In the genomic region with DNA sequence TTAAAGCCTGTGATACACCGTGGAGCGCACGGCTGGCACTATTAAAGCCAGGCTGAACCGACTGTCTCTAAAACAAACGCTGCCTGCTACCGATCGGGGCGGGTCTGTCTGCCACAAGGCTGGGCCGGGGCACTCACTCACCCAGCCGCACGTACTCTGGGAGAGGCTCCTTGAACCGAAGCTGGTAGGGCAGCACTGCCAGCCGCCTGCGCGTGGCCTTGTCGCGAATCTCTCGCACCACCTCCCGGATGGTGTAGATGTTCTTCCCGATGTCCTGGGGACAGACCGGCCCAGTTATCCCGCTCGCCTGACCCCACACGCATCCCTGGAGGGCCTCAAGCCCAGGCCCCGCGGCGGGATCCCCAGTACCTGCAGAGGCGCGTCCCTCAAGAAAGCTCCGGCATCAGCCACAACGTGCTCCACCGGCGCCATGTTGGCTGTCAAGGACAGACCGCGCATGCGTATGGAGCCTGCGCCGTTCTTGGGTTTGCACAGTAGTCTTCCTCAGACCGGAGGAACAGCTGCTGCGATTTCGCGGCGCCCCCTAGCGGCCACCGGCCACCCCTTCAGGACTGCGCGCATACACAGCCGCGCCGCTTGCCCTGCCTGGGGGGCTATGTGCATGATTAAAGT, we compare ENCODE assay signal across 7 mouse cellular contexts. TPM values are rescaled to one million over a fixed set of nuclear protein-coding genes. Genes with fewer than 3 reads are reported as not detected.
DNase-seq lines count a peak whose midpoint lies in the region; ATAC-seq lines count a peak whose summit lies in the region.

Gene Nob1, minus strand, starts transcription at position 455 of the 633 bp plus-strand sequence.

- peak within 1 kb of the TSS; percentile 85 for H3K4me3 ChIP-seq in intestine, embryonic 15.5 days (replicated peaks)
- peak within 1 kb of the TSS; percentile 98 for H3K4me3 ChIP-seq in midbrain, embryonic 10.5 days

- under 1% methylated on average over 50 of the region's 50 CpGs for WGBS in intestine, embryonic 15.5 days
- whole genome bisulfite sequencing in midbrain, embryonic 10.5 days = under 1% methylated on average over 50 of the region's 50 CpGs

- DNase-seq in adrenal gland, adult 18-20 months (ENCODE audit: low spot score in 2 of 2) = peak; percentile 98 to 99
- DNase-seq in embryo, embryonic 11 days = peak; percentile 98
- peak; percentile 96 to 97 for DNase-seq in gastrocnemius, postnatal 36 days
- DNase-seq in left cerebral cortex, postnatal 25 days (ENCODE audit: low spot score in 2 of 2) = peak; percentile 97 to 98
- DNase-seq in midbrain, embryonic 10.5 days (ENCODE audit: low spot score) = peak; percentile 97
- peak; percentile 99 for DNase-seq in right cerebral cortex, postnatal 4 days

- H3K27me3 ChIP-seq in intestine, embryonic 15.5 days (replicated peaks) = no peaks in the 10 kb centered on the region
- no peaks in the 10 kb centered on the region for H3K27me3 ChIP-seq in midbrain, embryonic 10.5 days (ENCODE audit: low read depth, poor library complexity, severe bottlenecking)

- peak; percentile 99 for ATAC-seq in intestine, embryonic 15.5 days

- peak within 1 kb of the TSS; percentile 72 for H3K27ac ChIP-seq in intestine, embryonic 15.5 days
- H3K27ac ChIP-seq in midbrain, embryonic 10.5 days (replicated peaks) = peak within 1 kb of the TSS; percentile 91

- H3K9me3 ChIP-seq in intestine, embryonic 15.5 days = no peaks in the 10 kb centered on the region
- H3K9me3 ChIP-seq in midbrain, embryonic 10.5 days (replicated peaks) = no peaks in the 10 kb centered on the region

- peaks cover 10% of the 10 kb centered on the region; the same call in 1 of the 2 replicates for H3K36me3 ChIP-seq in intestine, embryonic 15.5 days
- peaks cover 39% of the 10 kb centered on the region for H3K36me3 ChIP-seq in midbrain, embryonic 10.5 days

- peak within 1 kb of the TSS; percentile 91 for H3K9ac ChIP-seq in intestine, embryonic 15.5 days

- peak within 1 kb of the TSS; percentile 66 for H3K4me2 ChIP-seq in intestine, embryonic 15.5 days (replicated peaks)

- peaks cover 8% of the 10 kb centered on the region for H3K4me1 ChIP-seq in intestine, embryonic 15.5 days (replicated peaks)
- peaks cover 18% of the 10 kb centered on the region for H3K4me1 ChIP-seq in midbrain, embryonic 10.5 days

- intact Hi-C loops in gastrocnemius, postnatal 36 days (cut with DNase I) = loop anchor here (2.0 to 10.0 kb wide), 2 partner anchors 38 to 320 kb away; no protein-coding TSS in a partner anchor
- intact Hi-C loops in left cerebral cortex, postnatal 25 days (cut with DNase I) = loop anchor here (2.0 to 5.0 kb wide), 3 partner anchors 36 to 320 kb away; no protein-coding TSS in a partner anchor

RNA-seq across cellular contexts. Expression of gene Nob1, which starts in this region (rescaled TPM):
- total RNA-seq in adrenal gland, adult 18-20 months (2021) = 10 to 100 TPM; 32.2 to 40.8 TPM
- total RNA-seq in gastrocnemius, postnatal 36 days (2021) = 10 to 100 TPM; 17.6 to 22.5 TPM
- 74.4 and 74.8 TPM in 2 replicates for polyA plus RNA-seq in intestine, embryonic 15.5 days (2015; fragmentation: Nextera tagmentation; extraction: Ambion mirVana)
- 10 to 100 TPM; 34.2 to 36.8 TPM for total RNA-seq in left cerebral cortex, postnatal 25 days (2021)
- 89.7 and 91.4 TPM in 2 replicates for polyA plus RNA-seq in midbrain, embryonic 10.5 days (2016; fragmentation: Nextera tagmentation; extraction: Ambion mirVana)

Comparison
In these comparisons a context has a peak if more than half of its experiments do, and no peak if none do; other contexts are left out.
1. Peak in every context shown above with its lines: DNase-seq, ATAC-seq, H3K4me3 ChIP-seq and H3K27ac ChIP-seq.